Mouse (Mus musculus) olfactory bulb, adult 2 months (tissue): Measurements from ENCODE around the gene Acpp.

Experiments
- CTCF ChIP-seq: fragments of 200-500 bp; IDR thresholded peaks from 2 replicates; pipeline ENCODE4 v1.5.1; 2012; ENCODE audit warnings: low read depth, mild to moderate bottlenecking, low read length, moderate library complexity; ENCODE audit not compliant: insufficient read depth
- POLR2A ChIP-seq: fragments of 200-500 bp; IDR thresholded peaks from 2 replicates; pipeline ENCODE4 v1.6.1; 2012; ENCODE audit warnings: mild to moderate bottlenecking, low read depth, low read length, moderate library complexity; ENCODE audit not compliant: insufficient read depth

DNA sequence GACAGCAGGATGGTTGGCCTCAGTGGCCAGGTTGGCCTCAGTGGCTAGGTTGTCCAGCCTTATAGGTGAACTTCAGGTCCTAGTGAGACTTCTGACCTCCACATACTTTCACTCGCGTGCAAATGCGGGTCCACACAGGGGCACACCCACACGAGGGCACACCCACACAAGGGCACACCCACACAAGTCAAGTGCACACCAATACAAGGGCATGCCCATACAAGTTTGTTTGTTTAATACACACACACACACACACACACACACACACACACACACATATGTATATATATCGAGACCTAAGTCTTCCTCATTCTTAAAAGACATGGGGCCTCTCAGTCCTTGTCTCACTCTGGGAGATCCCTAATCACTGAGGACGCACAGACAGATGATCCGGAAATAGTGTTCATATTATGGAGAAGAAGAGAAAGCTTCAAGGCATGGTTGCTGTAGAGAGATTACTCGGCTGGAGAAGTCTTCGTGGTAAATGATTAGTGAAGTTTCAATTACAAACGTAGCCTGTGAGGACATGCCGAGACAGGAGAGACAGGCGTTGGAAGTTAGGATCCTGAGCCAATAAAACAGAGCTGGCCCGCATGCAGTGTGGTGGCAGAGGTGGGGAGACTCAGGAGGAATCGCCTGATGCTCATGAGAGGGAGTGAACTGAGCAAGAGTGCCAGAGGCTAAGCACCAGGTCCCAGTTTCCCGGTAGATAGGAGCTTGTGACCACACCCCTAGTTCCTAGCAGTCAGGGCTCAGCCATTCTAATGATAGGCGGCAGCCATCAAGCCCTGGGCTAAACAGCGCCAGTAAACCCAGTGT lies 23.7 kb upstream of the Acpp start:
- TF ChIP-seq CTCF, result no peak
- no peak for TF ChIP-seq POLR2A
